Mouse (Mus musculus) testis, adult 2 months (tissue): ENCODE measurements around the gene Xlr5a. TPM values are rescaled to one million over a fixed set of nuclear protein-coding genes. Genes with fewer than 3 reads are reported as not detected.
"Not testable (repeated sequence)": the region's sequence is repeated elsewhere in the genome, so short reads cannot be mapped to it uniquely, and the experiment has no call there.

Experiments
- H3K27ac ChIP-seq: fragments of 200-500 bp; 2 replicates; pipeline ENCODE4 v1.5.1; 2012; ENCODE audit warnings: low read depth, low read length; ENCODE audit not compliant: control insufficient read depth, insufficient read depth
- H3K27me3 ChIP-seq: fragments of 200-500 bp; 2 replicates; pipeline ENCODE4 v1.6.1; 2012; ENCODE audit warnings: mild to moderate bottlenecking, low read length, moderate library complexity; ENCODE audit not compliant: control insufficient read depth, insufficient read depth
- H3K36me3 ChIP-seq: fragments of 200-500 bp; 2 replicates; pipeline ENCODE4 v1.6.1; 2012; ENCODE audit warnings: mild to moderate bottlenecking, low read length; ENCODE audit not compliant: control insufficient read depth, insufficient read depth
- H3K4me1 ChIP-seq: fragments of 200-500 bp; 2 replicates; pipeline ENCODE4 v1.6.1; 2012; ENCODE audit warnings: low read length; ENCODE audit not compliant: control insufficient read depth, insufficient read depth
- H3K4me3 ChIP-seq: fragments of 200-500 bp; 2 replicates; pipeline ENCODE4 v1.5.1; 2012; ENCODE audit warnings: low read depth, mild to moderate bottlenecking, low read length, moderate library complexity, mixed read lengths; ENCODE audit not compliant: control insufficient read depth
- CTCF ChIP-seq: fragments of 200-500 bp; IDR thresholded peaks from 2 replicates; pipeline ENCODE4 v1.5.1; 2012; ENCODE audit warnings: low read depth, mild to moderate bottlenecking, inconsistent platforms, low read length, moderate library complexity; ENCODE audit not compliant: control insufficient read depth, insufficient read depth, insufficient replicate concordance
- POLR2A ChIP-seq: fragments of 200-500 bp; IDR thresholded peaks from 2 replicates; pipeline ENCODE4 v1.6.1; 2012; ENCODE audit warnings: low read depth, mild to moderate bottlenecking, inconsistent platforms, low read length, moderate library complexity; ENCODE audit not compliant: control insufficient read depth
- polyA plus RNA-seq: library from polyadenylated mRNA; depleted of rRNA; stranded (reverse); fragments of >200 nt; gene quantifications from 2 replicates; pipeline ENCODE4 v1.2.3, GENCODE M21; 2012

Gene Xlr5a
- polyA plus RNA-seq, 1 experiment: 1.1 TPM

DNA sequence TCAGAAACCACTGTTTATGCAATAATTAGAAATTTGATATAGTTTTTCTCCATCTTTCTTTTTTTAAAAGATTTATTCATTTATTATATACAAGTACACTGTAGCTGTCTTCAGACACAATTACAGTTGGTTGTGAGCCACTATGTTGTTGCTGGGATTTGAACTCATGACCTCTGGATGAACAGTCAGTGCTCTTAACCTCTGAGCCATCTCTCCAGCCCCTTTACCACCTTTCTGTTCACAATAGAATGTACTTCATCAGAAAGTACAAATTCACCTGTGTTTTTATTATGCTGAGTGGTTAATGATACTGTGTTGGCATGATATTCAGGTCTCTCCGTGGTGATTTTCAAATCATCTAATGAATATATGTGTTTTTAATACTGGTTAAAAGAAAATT, 67.4 kb downstream of the Xlr5a start:
- no peak overlapping the region for H3K4me3 ChIP-seq
- no peaks in the 10 kb centered on the region; the same call in 1 of the 2 replicates for H3K4me1 ChIP-seq
- H3K27me3 ChIP-seq: no peaks in the 10 kb centered on the region
- no peak overlapping the region for H3K27ac ChIP-seq
- H3K36me3 ChIP-seq: no peaks in the 10 kb centered on the region
- TF ChIP-seq CTCF (no peak), POLR2A (no peak)

DNA sequence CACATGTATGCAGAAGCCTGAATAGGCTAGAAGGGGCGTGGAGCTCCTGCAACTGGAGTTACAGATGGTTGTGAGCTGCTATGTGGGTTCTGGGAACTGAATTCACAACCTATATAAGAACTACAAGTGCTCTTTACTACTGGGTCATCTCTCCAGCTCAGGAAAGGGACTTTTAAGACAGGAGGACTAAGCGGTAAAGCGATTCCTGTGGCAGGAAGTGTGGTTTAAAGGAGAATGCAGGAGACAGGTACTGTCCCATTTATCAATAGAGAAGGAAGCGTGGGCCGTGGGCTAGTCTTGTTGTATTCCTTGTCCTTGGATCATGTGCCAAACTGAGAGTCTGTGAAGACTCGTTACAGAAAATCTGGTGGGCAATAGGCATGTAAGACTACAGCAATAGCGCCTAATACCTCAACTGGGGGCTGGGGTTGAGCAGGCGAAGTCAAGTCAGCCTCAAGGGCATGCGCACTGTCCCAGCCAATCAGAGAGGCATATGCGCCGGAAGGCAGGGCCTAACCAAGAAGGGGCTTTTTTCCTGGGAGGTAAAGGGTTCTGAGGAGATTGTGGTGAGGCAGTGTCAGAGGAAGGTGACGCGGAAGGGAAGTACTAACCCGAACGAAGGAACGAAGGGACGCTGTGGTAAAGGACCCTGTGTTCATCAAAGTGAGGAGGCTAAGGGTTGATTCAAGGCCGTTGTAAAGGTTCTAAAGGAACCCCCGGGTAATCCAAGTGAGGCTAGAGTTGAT, 78.8 kb downstream of the Xlr5a start, which contains the start of gene Xlr4b:
Xlr4b (plus strand) TSS at position 515 of the 746 bp plus-strand sequence.
- not testable (repeated sequence) for H3K4me3 ChIP-seq

DNA sequence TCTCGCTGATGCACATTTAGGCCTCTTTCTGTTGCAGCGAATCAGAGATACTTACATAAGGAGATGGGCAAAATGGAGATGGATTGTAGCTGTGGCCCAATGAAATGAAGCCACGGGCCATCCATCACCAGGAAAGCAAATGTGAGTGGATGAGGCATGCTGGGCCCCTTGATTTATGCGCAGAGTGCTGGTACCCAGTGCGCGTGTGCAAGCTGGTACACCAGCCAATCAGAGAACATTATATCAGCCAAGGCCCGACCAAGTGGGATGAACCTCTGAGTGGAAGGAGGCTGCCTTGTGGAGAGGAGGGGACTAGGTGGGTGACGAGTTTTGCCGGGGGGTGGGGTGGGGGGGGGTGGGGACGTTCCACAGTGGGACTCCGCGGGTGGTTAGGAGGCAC, 100.8 kb downstream of the Xlr5a start, which contains the start of gene Xlr3b:
Xlr3b (plus strand) TSS at position 274 of the 400 bp plus-strand sequence.
- H3K27me3 ChIP-seq, H3K4me3 ChIP-seq, H3K36me3 ChIP-seq, H3K27ac ChIP-seq, H3K4me1 ChIP-seq: not testable (repeated sequence)

More for the DNA sequence above, 78.8 kb downstream of the Xlr5a start, which contains the start of gene Xlr4b:
- not testable (repeated sequence) for H3K36me3 ChIP-seq, H3K4me1 ChIP-seq, H3K27me3 ChIP-seq, H3K27ac ChIP-seq

DNA sequence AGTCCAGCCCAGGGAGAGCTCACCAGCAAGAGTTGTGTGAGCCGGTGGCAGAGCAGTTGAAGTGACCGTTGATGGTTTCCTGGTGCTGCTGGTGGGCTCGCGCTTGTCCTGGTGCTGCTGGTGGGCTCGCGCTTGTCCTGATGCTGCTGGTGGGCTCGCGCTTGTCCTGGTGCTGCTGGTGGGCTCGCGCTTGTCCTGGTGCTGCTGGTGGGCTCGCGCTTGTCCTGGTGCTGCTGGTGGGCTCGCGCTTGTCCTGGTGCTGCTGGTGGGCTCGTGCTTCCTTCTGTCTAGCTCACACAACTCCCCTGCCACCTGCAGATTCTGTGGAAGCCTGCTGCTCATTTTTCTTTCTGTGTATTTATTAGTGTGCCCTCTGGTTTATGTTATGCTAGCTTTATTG, 115.9 kb downstream of the Xlr5a start, which contains the start of gene Spin2d:
Spin2d (minus strand) TSS at position 101 of the 400 bp plus-strand sequence.
- not testable (repeated sequence) for H3K27me3 ChIP-seq, H3K36me3 ChIP-seq, H3K4me3 ChIP-seq, H3K4me1 ChIP-seq, H3K27ac ChIP-seq

DNA sequence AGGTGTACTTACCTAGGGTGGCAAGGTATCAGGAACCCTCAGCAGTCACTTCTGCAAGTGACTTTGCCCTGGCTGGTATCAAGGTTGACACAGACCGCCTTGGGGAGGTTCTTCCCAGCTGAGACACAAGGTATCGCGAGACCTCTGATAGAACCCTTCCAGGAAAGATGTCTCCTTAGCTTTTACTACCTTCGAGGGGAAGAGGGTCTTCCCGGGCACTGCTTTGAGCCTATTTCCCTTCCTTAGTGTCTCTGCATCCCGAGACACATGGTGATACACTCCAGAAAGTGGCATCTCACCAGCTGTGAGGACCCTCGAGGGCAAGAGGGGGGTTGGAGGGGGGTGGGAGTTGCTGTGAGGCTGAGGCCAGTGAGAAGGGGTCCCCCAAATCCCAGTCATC, 143.4 kb downstream of the Xlr5a start, which contains the start of gene DXBay18:
DXBay18 (minus strand) TSS at position 101 of the 400 bp plus-strand sequence.
- H3K4me1 ChIP-seq, H3K27ac ChIP-seq, H3K27me3 ChIP-seq, H3K4me3 ChIP-seq, H3K36me3 ChIP-seq: not testable (repeated sequence)

DNA sequence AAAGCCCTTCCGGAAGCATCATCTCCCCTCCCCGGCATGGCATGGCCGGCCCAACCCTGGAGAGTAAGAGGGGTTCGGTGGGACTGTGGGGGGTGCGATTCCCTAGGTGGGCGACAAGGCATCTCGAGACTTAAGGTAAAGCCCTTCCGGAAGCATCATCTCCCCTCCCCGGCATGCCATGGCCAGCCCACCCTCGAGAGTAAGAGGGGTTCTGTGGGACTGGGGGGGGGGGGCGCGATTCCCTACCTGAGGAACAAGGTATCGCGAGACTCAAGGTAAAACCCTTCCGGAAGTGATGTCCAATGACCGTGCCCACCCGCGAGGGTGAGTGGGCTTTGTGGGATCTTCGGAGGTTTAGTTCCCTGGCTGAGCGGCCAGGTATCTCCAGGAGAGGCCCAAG, 144.3 kb downstream of the Xlr5a start, which contains the start of gene Xlr5b:
Xlr5b (plus strand) TSS at position 301 of the 400 bp plus-strand sequence.
- H3K4me3 ChIP-seq, H3K27me3 ChIP-seq, H3K27ac ChIP-seq, H3K4me1 ChIP-seq, H3K36me3 ChIP-seq: not testable (repeated sequence)

DNA sequence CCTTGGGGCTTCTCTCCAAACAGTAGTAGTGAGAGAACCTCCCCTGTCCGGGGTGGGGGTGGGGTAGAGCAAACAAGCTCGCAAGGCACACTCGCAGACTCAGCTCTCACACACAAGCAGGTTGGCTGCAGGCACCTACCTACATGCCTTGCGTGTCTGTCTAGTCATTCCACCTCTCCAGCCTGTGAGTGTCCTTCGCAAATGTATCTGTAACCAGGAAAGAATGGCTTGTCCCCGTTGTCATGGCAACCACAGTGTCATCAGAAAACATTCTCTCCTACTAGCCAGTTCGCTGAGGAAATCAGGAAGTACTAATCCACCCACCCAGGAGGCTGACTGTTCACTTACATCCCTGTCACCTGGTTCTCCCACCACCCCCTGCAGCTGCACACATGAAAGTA, 149.6 kb downstream of the Xlr5a start:
- H3K4me3 ChIP-seq, H3K27ac ChIP-seq, H3K27me3 ChIP-seq, H3K4me1 ChIP-seq, H3K36me3 ChIP-seq: not testable (repeated sequence)

DNA sequence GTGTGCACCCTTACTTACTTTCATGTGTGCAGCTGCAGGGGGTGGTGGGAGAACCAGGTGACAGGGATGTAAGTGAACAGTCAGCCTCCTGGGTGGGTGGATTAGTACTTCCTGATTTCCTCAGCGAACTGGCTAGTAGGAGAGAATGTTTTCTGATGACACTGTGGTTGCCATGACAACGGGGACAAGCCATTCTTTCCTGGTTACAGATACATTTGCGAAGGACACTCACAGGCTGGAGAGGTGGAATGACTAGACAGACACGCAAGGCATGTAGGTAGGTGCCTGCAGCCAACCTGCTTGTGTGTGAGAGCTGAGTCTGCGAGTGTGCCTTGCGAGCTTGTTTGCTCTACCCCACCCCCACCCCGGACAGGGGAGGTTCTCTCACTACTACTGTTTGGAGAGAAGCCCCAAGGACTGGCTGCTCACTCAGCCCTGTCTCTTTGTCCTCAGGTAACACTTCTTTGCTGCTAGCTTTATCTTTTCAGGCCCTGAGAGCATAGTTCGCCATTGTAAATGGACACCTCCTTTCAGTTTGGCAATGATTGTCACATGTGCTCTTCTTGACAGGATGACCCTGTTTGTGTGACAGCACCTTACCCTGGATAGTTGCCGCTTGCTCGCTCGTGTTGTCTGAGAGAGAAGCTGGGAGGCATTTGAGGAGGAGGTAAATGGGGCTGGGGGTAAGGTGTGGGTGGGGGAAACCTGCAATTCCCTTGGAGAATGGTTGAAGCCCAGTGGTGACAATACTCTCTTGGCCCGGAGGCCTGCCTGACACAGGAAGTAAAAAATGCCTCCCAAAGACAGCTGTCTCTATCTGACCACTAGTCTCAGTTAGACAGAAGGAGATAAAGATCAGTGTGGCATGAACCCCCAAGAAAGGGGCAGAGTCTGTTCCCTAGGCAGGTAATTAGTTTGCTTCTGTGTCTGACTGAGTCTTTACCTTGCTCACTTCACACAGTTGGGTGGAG, 169.6 kb downstream of the Xlr5a start:
- not testable (repeated sequence) for H3K27me3 ChIP-seq, H3K4me3 ChIP-seq, H3K36me3 ChIP-seq, H3K4me1 ChIP-seq, H3K27ac ChIP-seq

DNA sequence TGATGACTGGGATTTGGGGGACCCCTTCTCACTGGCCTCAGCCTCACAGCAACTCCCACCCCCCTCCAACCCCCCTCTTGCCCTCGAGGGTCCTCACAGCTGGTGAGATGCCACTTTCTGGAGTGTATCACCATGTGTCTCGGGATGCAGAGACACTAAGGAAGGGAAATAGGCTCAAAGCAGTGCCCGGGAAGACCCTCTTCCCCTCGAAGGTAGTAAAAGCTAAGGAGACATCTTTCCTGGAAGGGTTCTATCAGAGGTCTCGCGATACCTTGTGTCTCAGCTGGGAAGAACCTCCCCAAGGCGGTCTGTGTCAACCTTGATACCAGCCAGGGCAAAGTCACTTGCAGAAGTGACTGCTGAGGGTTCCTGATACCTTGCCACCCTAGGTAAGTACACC, 176.0 kb downstream of the Xlr5a start, which contains the start of gene Gm14685:
Gm14685 (plus strand) TSS at position 301 of the 400 bp plus-strand sequence.
- not testable (repeated sequence) for H3K4me1 ChIP-seq, H3K27ac ChIP-seq, H3K27me3 ChIP-seq, H3K36me3 ChIP-seq, H3K4me3 ChIP-seq

DNA sequence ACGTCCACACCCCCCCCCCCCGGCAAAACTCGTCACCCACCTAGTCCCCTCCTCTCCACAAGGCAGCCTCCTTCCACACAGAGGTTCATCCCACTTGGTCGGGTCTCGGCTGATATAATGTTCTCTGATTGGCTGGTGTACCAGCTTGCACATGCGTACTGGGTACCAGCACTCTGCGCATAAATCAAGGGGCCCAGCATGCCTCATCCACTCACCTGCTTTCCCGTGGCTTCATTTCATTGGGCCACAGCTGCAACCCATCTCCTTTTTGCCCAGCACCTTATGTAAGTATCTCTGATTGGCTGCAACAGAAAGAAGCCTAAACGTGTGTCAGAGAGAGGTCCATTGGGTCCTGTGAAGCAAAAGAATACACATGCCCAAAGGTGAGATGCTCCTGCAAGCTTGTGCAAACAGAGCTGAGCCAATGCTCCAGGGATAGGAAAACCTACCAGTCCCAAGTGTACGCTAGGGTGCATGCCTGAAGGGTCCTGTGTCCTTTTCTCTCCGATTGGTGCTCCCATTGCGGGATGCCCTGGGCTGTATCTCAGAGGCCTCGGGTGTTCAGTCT, 195.8 kb downstream of the Xlr5a start, which contains the start of gene Xlr3a:
Xlr3a (minus strand) TSS at position 155 of the 568 bp plus-strand sequence.
- not testable (repeated sequence) for H3K27me3 ChIP-seq, H3K4me3 ChIP-seq, H3K27ac ChIP-seq, H3K4me1 ChIP-seq, H3K36me3 ChIP-seq
